Mouse (Mus musculus): ENCODE data around the gene Tppp2. TPM values are rescaled to one million over a fixed set of nuclear protein-coding genes. Genes with fewer than 3 reads are reported as not detected.

Gene Tppp2
- polyA plus RNA-seq (2012; fragmentation: generic; extraction: Trizol), result not detected
- long read RNA-seq, experiment 1, result 0 reads
- long read RNA-seq, experiment 2, result 0 reads

DNA sequence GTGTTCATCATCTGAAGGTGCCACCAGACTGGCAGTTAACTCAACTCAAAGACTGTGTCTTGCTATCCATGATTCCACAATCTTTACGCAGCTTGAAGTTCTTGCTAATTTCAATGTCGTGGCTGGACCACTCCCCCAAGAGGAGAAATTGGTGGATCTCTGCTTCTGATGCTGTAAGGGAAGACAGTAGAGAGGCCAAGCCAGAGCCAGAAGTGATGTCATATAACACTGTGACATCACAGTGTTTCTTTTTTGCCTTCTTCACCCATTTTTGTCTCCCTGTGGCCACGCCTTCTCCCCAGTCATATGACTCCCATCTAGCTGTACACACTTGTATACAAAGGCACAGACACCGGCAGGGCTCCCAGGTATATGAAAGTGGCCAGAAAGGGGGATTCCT, at the start of gene Tppp2:
Gene Tppp2 (plus strand): TSS at position 301 of the 400 bp plus-strand sequence.
- Histone ChIP-seq H3K4me3 (ENCODE audit: insufficient read depth, poor library complexity, severe bottlenecking) (no peak within 1 kb of the TSS), H3K36me3 (ENCODE audit: control insufficient read depth, insufficient read depth) (no peaks in the 10 kb centered on the region), H3ac (ENCODE audit: control insufficient read depth, insufficient read length, low read depth) (no peak within 1 kb of the TSS), H3K79me2 (ENCODE audit: control insufficient read depth, insufficient read depth) (no peaks in the 10 kb centered on the region), H3K79me3 (ENCODE audit: low read depth) (no peaks in the 10 kb centered on the region), H3K27me3 (ENCODE audit: control insufficient read depth, insufficient read depth, insufficient read length) (peaks cover 6% of the 10 kb centered on the region)
- no peak for TF ChIP-seq CTCF (IDR thresholded peaks at IDR 0.05; ENCODE audit: control insufficient read depth, insufficient read depth, insufficient read length)
- no peak for TF ChIP-seq FOSL1 (IDR thresholded peaks at IDR 0.05; ENCODE audit: insufficient read depth, low read length, poor library complexity, severe bottlenecking)
- TF ChIP-seq CEBPB (IDR thresholded peaks at IDR 0.05; ENCODE audit: low read depth), result no peak

DNA sequence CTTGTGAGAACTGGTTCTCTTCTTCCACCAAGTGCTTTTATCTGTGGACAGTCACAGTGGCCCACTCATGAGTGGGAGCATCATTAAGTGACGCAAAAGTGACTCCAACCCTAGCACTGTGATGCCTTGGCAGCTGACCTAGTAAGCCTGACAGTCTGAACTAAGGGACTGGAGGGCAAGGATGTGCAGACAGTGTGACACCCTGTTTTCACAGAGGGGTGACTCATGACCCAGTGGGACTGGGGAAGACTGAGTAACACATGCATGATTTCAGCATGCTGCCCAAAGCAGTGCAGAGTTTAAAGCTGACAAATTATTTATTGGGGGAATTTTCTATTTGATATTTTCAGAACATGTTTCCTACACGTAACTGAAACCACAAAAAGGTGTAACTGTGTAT, 47.5 kb upstream of the Tppp2 start:
- H3K79me2 ChIP-seq (ENCODE audit: control insufficient read depth, insufficient read depth), result no peaks in the 10 kb centered on the region

DNA sequence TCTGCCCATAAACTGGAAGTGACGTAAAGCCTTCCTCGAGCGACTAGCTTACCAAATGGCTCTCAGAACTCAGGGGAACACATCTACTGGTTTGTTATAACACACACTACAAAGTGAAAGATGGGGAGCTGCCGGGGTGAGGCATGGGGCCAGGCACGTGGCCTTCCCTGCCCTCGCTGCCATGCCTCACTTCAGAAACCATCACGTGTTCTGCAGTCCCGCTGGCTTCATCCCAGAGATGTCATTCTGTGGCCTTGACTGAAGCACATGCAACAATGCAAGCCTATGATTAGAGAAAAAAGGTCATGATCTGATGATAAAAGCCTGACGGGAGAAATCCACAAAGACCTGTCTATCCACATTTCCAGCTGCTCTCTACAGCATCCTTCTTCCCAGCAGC, 46.5 kb upstream of the Tppp2 start:
- no peak overlapping the region for H3K4me3 ChIP-seq (ENCODE audit: insufficient read depth, poor library complexity, severe bottlenecking)
- no peaks in the 10 kb centered on the region for H3K79me2 ChIP-seq (ENCODE audit: control insufficient read depth, insufficient read depth)
- TF ChIP-seq MYOD1 (IDR thresholded peaks at IDR 0.05; ENCODE audit: control insufficient read depth, insufficient read length, low read depth) (no peak), FOSL1 (IDR thresholded peaks at IDR 0.05; ENCODE audit: insufficient read depth, low read length, poor library complexity, severe bottlenecking) (no peak), MYOG (IDR thresholded peaks at IDR 0.05; ENCODE audit: control insufficient read depth, extremely low read depth, insufficient read length) (no peak), MAX (IDR thresholded peaks at IDR 0.05) (no peak), USF1 (IDR thresholded peaks at IDR 0.05; ENCODE audit: low read depth) (no peak), CTCF (IDR thresholded peaks at IDR 0.05; ENCODE audit: control insufficient read depth, insufficient read depth, insufficient read length) (no peak), CEBPB (IDR thresholded peaks at IDR 0.05; ENCODE audit: low read depth) (no peak)
- no peaks in the 10 kb centered on the region for H3K27me3 ChIP-seq (ENCODE audit: control insufficient read depth, insufficient read depth, insufficient read length)
- H3K36me3 ChIP-seq (ENCODE audit: control insufficient read depth, insufficient read depth), result no peaks in the 10 kb centered on the region
- no peak overlapping the region for H3ac ChIP-seq (ENCODE audit: control insufficient read depth, insufficient read length, low read depth)
- no peaks in the 10 kb centered on the region for H3K79me3 ChIP-seq (ENCODE audit: low read depth)

More for the DNA sequence above, 47.5 kb upstream of the Tppp2 start:
- Histone ChIP-seq H3K79me3 (ENCODE audit: low read depth) (no peaks in the 10 kb centered on the region), H3K27me3 (ENCODE audit: control insufficient read depth, insufficient read depth, insufficient read length) (no peaks in the 10 kb centered on the region), H3K4me3 (ENCODE audit: insufficient read depth, poor library complexity, severe bottlenecking) (no peak overlapping the region), H3K36me3 (ENCODE audit: control insufficient read depth, insufficient read depth) (no peaks in the 10 kb centered on the region), H3ac (ENCODE audit: control insufficient read depth, insufficient read length, low read depth) (no peak overlapping the region)
- TF ChIP-seq USF1 (IDR thresholded peaks at IDR 0.05; ENCODE audit: low read depth), result no peak
- no peak for TF ChIP-seq MAX (IDR thresholded peaks at IDR 0.05)
- TF ChIP-seq MYOD1 (IDR thresholded peaks at IDR 0.05; ENCODE audit: control insufficient read depth, insufficient read length, low read depth), result no peak
- no peak for TF ChIP-seq MYOG (IDR thresholded peaks at IDR 0.05; ENCODE audit: control insufficient read depth, extremely low read depth, insufficient read length)
- no peak for TF ChIP-seq FOSL1 (IDR thresholded peaks at IDR 0.05; ENCODE audit: insufficient read depth, low read length, poor library complexity, severe bottlenecking)
- TF ChIP-seq CTCF (IDR thresholded peaks at IDR 0.05; ENCODE audit: control insufficient read depth, insufficient read depth, insufficient read length), result no peak
- no peak for TF ChIP-seq CEBPB (IDR thresholded peaks at IDR 0.05; ENCODE audit: low read depth)

DNA sequence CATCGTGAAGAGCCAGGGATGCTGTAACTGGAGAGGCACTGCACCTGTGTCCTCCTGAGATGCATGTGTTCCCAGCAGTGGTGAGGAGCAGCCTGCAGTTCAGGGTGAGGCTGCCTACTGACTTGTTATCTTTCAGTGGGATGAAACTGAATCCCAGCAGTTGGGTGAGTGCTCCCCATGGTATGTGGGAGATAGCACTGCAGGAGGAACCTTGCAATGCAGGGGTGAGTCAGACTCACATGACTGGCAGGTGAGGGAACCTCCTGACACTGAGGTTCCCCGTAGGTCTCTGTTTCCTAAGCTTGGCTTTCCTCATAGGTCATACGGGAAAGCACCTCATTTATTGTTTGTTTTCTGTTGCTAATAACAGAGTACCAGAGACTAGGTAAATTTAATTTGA, 40.7 kb upstream of the Tppp2 start:
- H3K36me3 ChIP-seq (ENCODE audit: control insufficient read depth, insufficient read depth), result no peaks in the 10 kb centered on the region
- no peak overlapping the region for H3K4me3 ChIP-seq (ENCODE audit: insufficient read depth, poor library complexity, severe bottlenecking)
- TF ChIP-seq MYOG (IDR thresholded peaks at IDR 0.05; ENCODE audit: control insufficient read depth, extremely low read depth, insufficient read length), result no peak
- TF ChIP-seq FOSL1 (IDR thresholded peaks at IDR 0.05; ENCODE audit: insufficient read depth, low read length, poor library complexity, severe bottlenecking), result no peak
- no peak for TF ChIP-seq CEBPB (IDR thresholded peaks at IDR 0.05; ENCODE audit: low read depth)
- TF ChIP-seq USF1 (IDR thresholded peaks at IDR 0.05; ENCODE audit: low read depth), result no peak
- no peak for TF ChIP-seq MAX (IDR thresholded peaks at IDR 0.05)
- TF ChIP-seq MYOD1 (IDR thresholded peaks at IDR 0.05; ENCODE audit: control insufficient read depth, insufficient read length, low read depth), result no peak
- TF ChIP-seq CTCF (IDR thresholded peaks at IDR 0.05; ENCODE audit: control insufficient read depth, insufficient read depth, insufficient read length), result no peak
- H3K27me3 ChIP-seq (ENCODE audit: control insufficient read depth, insufficient read depth, insufficient read length), result no peaks in the 10 kb centered on the region
- no peaks in the 10 kb centered on the region for H3K79me3 ChIP-seq (ENCODE audit: low read depth)
- no peaks in the 10 kb centered on the region for H3K79me2 ChIP-seq (ENCODE audit: control insufficient read depth, insufficient read depth)
- no peak overlapping the region for H3ac ChIP-seq (ENCODE audit: control insufficient read depth, insufficient read length, low read depth)

DNA sequence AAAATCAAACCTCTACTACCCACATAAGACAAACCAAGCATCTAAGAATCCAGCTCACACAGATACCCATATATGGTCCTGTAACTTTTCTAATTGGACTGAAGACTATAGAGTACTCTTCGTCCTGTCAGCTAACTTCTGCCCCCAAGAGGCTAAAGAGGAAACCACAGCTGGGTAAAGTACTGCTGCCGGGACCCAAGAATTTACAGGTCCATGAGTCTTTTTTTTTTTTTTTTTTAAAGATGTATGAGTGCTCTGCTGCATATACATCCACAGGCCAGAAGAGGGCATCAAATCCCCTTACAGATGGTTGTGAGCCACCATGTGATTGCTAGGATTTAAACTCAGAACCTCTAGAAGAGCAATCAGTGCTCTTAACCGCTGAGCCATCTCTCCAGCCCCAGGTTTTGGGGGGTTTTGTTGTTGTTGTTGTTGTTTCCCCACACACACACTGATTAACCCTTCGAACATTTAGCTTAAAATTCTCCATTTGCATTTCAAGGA, 34.6 kb upstream of the Tppp2 start:
- TF ChIP-seq MYOD1 (IDR thresholded peaks at IDR 0.05; ENCODE audit: control insufficient read depth, insufficient read length, low read depth), result no peak
- no peak for TF ChIP-seq FOSL1 (IDR thresholded peaks at IDR 0.05; ENCODE audit: insufficient read depth, low read length, poor library complexity, severe bottlenecking)
- peak; percentile 39 for TF ChIP-seq USF1 (IDR thresholded peaks at IDR 0.05; ENCODE audit: low read depth)
- no peak for TF ChIP-seq CTCF (IDR thresholded peaks at IDR 0.05; ENCODE audit: control insufficient read depth, insufficient read depth, insufficient read length)
- no peak for TF ChIP-seq MAX (IDR thresholded peaks at IDR 0.05)
- H3ac ChIP-seq (ENCODE audit: control insufficient read depth, insufficient read length, low read depth), result no peak overlapping the region
- H3K27me3 ChIP-seq (ENCODE audit: control insufficient read depth, insufficient read depth, insufficient read length), result no peaks in the 10 kb centered on the region
- peaks cover 13% of the 10 kb centered on the region for H3K36me3 ChIP-seq (ENCODE audit: control insufficient read depth, insufficient read depth)
- peaks cover 3% of the 10 kb centered on the region for H3K79me3 ChIP-seq (ENCODE audit: low read depth)
- H3K4me3 ChIP-seq (ENCODE audit: insufficient read depth, poor library complexity, severe bottlenecking), result peak overlapping the region; percentile 83
- H3K79me2 ChIP-seq (ENCODE audit: control insufficient read depth, insufficient read depth), result peaks cover 23% of the 10 kb centered on the region

DNA sequence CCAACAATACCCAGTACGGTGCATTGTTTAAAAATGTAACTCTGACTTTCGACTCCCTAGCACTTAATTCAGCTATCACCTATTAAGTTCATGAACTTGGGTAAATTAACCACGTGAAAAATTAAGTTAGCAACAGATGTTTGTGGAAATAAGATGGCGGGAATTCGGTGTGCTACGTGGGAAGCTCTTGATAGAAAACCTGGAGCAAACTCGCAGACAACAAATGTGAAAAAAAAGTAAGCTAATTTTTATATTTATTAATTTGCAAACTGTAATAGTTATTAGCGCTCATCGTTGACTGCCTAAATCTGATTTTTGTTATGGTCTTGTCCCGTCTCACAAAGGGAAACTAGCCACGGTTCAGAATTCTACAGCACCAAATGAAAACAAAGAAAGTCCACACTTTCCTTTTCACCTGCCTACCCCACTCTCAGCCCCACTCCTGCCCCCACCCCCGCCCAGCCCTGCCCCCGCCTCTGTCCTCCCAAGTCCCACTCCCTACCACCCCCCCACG, 34.1 kb upstream of the Tppp2 start:
- peak overlapping the region; percentile 83 for H3K4me3 ChIP-seq (ENCODE audit: insufficient read depth, poor library complexity, severe bottlenecking)
- no peak overlapping the region for H3ac ChIP-seq (ENCODE audit: control insufficient read depth, insufficient read length, low read depth)
- peaks cover 15% of the 10 kb centered on the region for H3K36me3 ChIP-seq (ENCODE audit: control insufficient read depth, insufficient read depth)
- H3K79me3 ChIP-seq (ENCODE audit: low read depth), result peaks cover 3% of the 10 kb centered on the region
- H3K79me2 ChIP-seq (ENCODE audit: control insufficient read depth, insufficient read depth), result peaks cover 23% of the 10 kb centered on the region
- TF ChIP-seq USF1 (IDR thresholded peaks at IDR 0.05; ENCODE audit: low read depth) (no peak), FOSL1 (IDR thresholded peaks at IDR 0.05; ENCODE audit: insufficient read depth, low read length, poor library complexity, severe bottlenecking) (no peak), MYOG (IDR thresholded peaks at IDR 0.05; ENCODE audit: control insufficient read depth, extremely low read depth, insufficient read length) (no peak), MAX (IDR thresholded peaks at IDR 0.05) (no peak), CTCF (IDR thresholded peaks at IDR 0.05; ENCODE audit: control insufficient read depth, insufficient read depth, insufficient read length) (no peak)
- no peaks in the 10 kb centered on the region for H3K27me3 ChIP-seq (ENCODE audit: control insufficient read depth, insufficient read depth, insufficient read length)
